Mouse (Mus musculus) limb, embryonic 11.5 days (tissue): ENCODE measurements around the gene Ncs1. TPM values are rescaled to one million over a fixed set of nuclear protein-coding genes. Genes with fewer than 3 reads are reported as not detected.

Experiments used
- ATAC-seq: fragments of 200-750 bp; cut with Nextera tagmentation; 2 replicates; pipeline ENCODE4 v1.8.0; 2017; ENCODE audit warnings: low read depth; ENCODE audit not compliant: insufficient number of reproducible peaks, low FRiP score, low TSS enrichment
- DNase-seq: peaks from one replicate; pipeline ENCODE4 v3.0.0-alpha.2; 2015; ENCODE audit warnings: low spot score
- H3K27ac ChIP-seq: fragments of 300-500 bp; sonication (generic); replicated peaks from 2 replicates; pipeline ENCODE4 v1.5.1; 2014; ENCODE audit warnings: low read depth, mild to moderate bottlenecking, low read length
- H3K27me3 ChIP-seq: fragments of 300-500 bp; sonication (generic); 2 replicates; pipeline ENCODE4 v1.6.1; 2014; ENCODE audit warnings: mild to moderate bottlenecking, low read length, mixed read lengths; ENCODE audit not compliant: control insufficient read depth, insufficient read depth
- H3K36me3 ChIP-seq: fragments of 300-500 bp; sonication (generic); 2 replicates; pipeline ENCODE4 v1.6.1; 2014; ENCODE audit warnings: mild to moderate bottlenecking, low read length, moderate library complexity, mixed read lengths; ENCODE audit not compliant: control insufficient read depth, insufficient read depth
- H3K4me1 ChIP-seq: fragments of 300-500 bp; sonication (generic); 2 replicates; pipeline ENCODE4 v1.6.1; 2014; ENCODE audit warnings: low read length, mixed read lengths; ENCODE audit not compliant: control insufficient read depth, insufficient read depth
- H3K4me2 ChIP-seq: fragments of 300-500 bp; sonication (generic); 2 replicates; pipeline ENCODE4 v1.6.1; 2014; ENCODE audit warnings: low read depth, mild to moderate bottlenecking, moderate library complexity; ENCODE audit not compliant: severe bottlenecking
- H3K4me3 ChIP-seq: fragments of 300-500 bp; sonication (generic); 2 replicates; pipeline ENCODE4 v1.5.1; 2014; ENCODE audit warnings: low read depth, low read length
- H3K9ac ChIP-seq: fragments of 300-500 bp; sonication (generic); 2 replicates; pipeline ENCODE4 v1.6.1; 2014; ENCODE audit warnings: mild to moderate bottlenecking, low read length
- H3K9me3 ChIP-seq: fragments of 300-500 bp; sonication (generic); 2 replicates; pipeline ENCODE4 v1.6.1; 2016; ENCODE audit warnings: low read length; ENCODE audit not compliant: control insufficient read depth
- WGBS: fragments of 180-500 bp; shearing (Covaris S2); extraction: QIAGEN DNeasy Blood & Tissue Kit; methylation state at CpG from one replicate; pipeline ENCODE4 v1.1.7; 2014; 5-methylcytosine and 5-hydroxymethylcytosine counted together
- polyA plus RNA-seq: library from polyadenylated mRNA; unstranded; fragments of >200 nt; fragmentation: Nextera tagmentation; extraction: Ambion mirVana; gene quantifications from 2 replicates; pipeline ENCODE4 v1.2.1, GENCODE M21; 2014

Gene Ncs1
- polyA plus RNA-seq, 1 experiment from 2014 or later, result 59.6 TPM

- no peaks in the 10 kb centered on the region for H3K4me1 ChIP-seq
- 0% methylated on average over 4 of the region's 4 CpGs for WGBS
- DNase-seq (peak; percentile 88), ATAC-seq (no peak)
- H3K27me3 ChIP-seq, result no peaks in the 10 kb centered on the region
- H3K9ac ChIP-seq, result no peak overlapping the region
- H3K4me2 ChIP-seq, result no peak overlapping the region
- H3K4me3 ChIP-seq, result no peak overlapping the region
- H3K36me3 ChIP-seq, result no peaks in the 10 kb centered on the region; the same call in 1 of the 2 replicates
- no peak overlapping the region for H3K27ac ChIP-seq
- H3K9me3 ChIP-seq, result no peaks in the 10 kb centered on the region
Observed at GRCm38 (mm10) chr2:31294985-31295384, 49.4 kb downstream of the Ncs1 start.

GRCm38 (mm10) chr2:31296395-31296794, 50.8 kb downstream of the Ncs1 start:
- Histone ChIP-seq H3K27me3 (no peaks in the 10 kb centered on the region), H3K27ac (no peak overlapping the region), H3K4me3 (no peak overlapping the region), H3K36me3 (no peaks in the 10 kb centered on the region; the same call in 1 of the 2 replicates), H3K9me3 (no peaks in the 10 kb centered on the region), H3K4me2 (no peak overlapping the region), H3K4me1 (no peaks in the 10 kb centered on the region), H3K9ac (no peak overlapping the region)
- no peak for ATAC-seq
- WGBS, result 81% methylated on average over 6 of the region's 6 CpGs
- no peak for DNase-seq

GRCm38 (mm10) chr2:31297602-31298268, 52.1 kb downstream of the Ncs1 start:
- peak; percentile 76 for ATAC-seq
- Histone ChIP-seq H3K27me3 (no peaks in the 10 kb centered on the region), H3K27ac (no peak overlapping the region), H3K36me3 (no peaks in the 10 kb centered on the region), H3K4me2 (peak overlapping the region; percentile 45), H3K4me1 (no peaks in the 10 kb centered on the region), H3K4me3 (peak overlapping the region; percentile 34), H3K9ac (peak overlapping the region; percentile 64), H3K9me3 (no peaks in the 10 kb centered on the region)
- DNase-seq, result peak; percentile 76
- WGBS, result 5% methylated on average over 17 of the region's 17 CpGs

- DNase-seq, result no peak
- Histone ChIP-seq H3K4me3 (no peak overlapping the region), H3K27me3 (no peaks in the 10 kb centered on the region), H3K36me3 (no peaks in the 10 kb centered on the region), H3K4me2 (peak overlapping the region; percentile 45), H3K9ac (no peak overlapping the region; the same call in 1 of the 2 replicates), H3K4me1 (no peaks in the 10 kb centered on the region), H3K27ac (no peak overlapping the region), H3K9me3 (no peaks in the 10 kb centered on the region)
- no peak for ATAC-seq
- 52% methylated on average over 4 of the region's 4 CpGs for WGBS
Observed at GRCm38 (mm10) chr2:31298814-31299213, 53.2 kb downstream of the Ncs1 start.

- no peak overlapping the region for H3K4me3 ChIP-seq
- WGBS, result 29% methylated on average over 4 of the region's 4 CpGs
Observed at GRCm38 (mm10) chr2:31299266-31299665, 53.6 kb downstream of the Ncs1 start.

GRCm38 (mm10) chr2:31299996-31300395, 54.4 kb downstream of the Ncs1 start:
- Histone ChIP-seq H3K9me3 (no peaks in the 10 kb centered on the region), H3K4me2 (no peak overlapping the region), H3K27ac (no peak overlapping the region), H3K9ac (no peak overlapping the region), H3K4me1 (no peaks in the 10 kb centered on the region), H3K27me3 (no peaks in the 10 kb centered on the region), H3K4me3 (no peak overlapping the region), H3K36me3 (no peaks in the 10 kb centered on the region)
- ATAC-seq (no peak), DNase-seq (no peak)
- WGBS, result 75% methylated on average over 10 of the region's 10 CpGs

More at GRCm38 (mm10) chr2:31299266-31299665, 53.6 kb downstream of the Ncs1 start:
- Histone ChIP-seq H3K27ac (no peak overlapping the region), H3K36me3 (no peaks in the 10 kb centered on the region), H3K4me1 (no peaks in the 10 kb centered on the region), H3K9me3 (no peaks in the 10 kb centered on the region), H3K9ac (no peak overlapping the region), H3K4me2 (no peak overlapping the region), H3K27me3 (no peaks in the 10 kb centered on the region)
- DNase-seq (peak; percentile 39), ATAC-seq (no peak)

GRCm38 (mm10) chr2:31303177-31303576, 57.6 kb downstream of the Ncs1 start:
- no peaks in the 10 kb centered on the region for H3K4me1 ChIP-seq
- no peak overlapping the region for H3K9ac ChIP-seq
- no peaks in the 10 kb centered on the region for H3K27me3 ChIP-seq
- no peaks in the 10 kb centered on the region for H3K9me3 ChIP-seq
- H3K4me2 ChIP-seq, result no peak overlapping the region
- ATAC-seq (no peak), DNase-seq (no peak)
- no peak overlapping the region for H3K4me3 ChIP-seq
- no peaks in the 10 kb centered on the region for H3K36me3 ChIP-seq
- WGBS, result 81% methylated on average over 9 of the region's 9 CpGs
- H3K27ac ChIP-seq, result no peak overlapping the region

GRCm38 (mm10) chr2:31304191-31304590, 58.6 kb downstream of the Ncs1 start:
- WGBS, result 74% methylated on average over 9 of the region's 9 CpGs

More at GRCm38 (mm10) chr2:31304191-31304590, 58.6 kb downstream of the Ncs1 start:
- DNase-seq (no peak), ATAC-seq (no peak)
- Histone ChIP-seq H3K9me3 (no peaks in the 10 kb centered on the region), H3K4me2 (no peak overlapping the region), H3K27ac (no peak overlapping the region), H3K9ac (no peak overlapping the region), H3K4me3 (no peak overlapping the region), H3K36me3 (no peaks in the 10 kb centered on the region), H3K27me3 (no peaks in the 10 kb centered on the region), H3K4me1 (no peaks in the 10 kb centered on the region)
